Mouse (Mus musculus) liver, embryonic 11.5 days (tissue): ENCODE data around the gene Ciz1. TPM values are rescaled to one million over a fixed set of nuclear protein-coding genes. Genes with fewer than 3 reads are reported as not detected.

ENCODE experiments used
- ATAC-seq: fragments of 200-750 bp; cut with Nextera tagmentation; replicated peaks from 2 replicates; pipeline ENCODE4 v1.8.0; 2017; ENCODE audit warnings: moderate number of reproducible peaks, mild to moderate bottlenecking, moderate TSS enrichment, moderate library complexity; ENCODE audit not compliant: low FRiP score
- DNase-seq: peaks from one replicate; pipeline ENCODE4 v3.0.0-alpha.2; 2017; ENCODE audit warnings: low spot score
- H3K27ac ChIP-seq: fragments of 300-500 bp; sonication (generic); 2 replicates; pipeline ENCODE4 v1.5.1; 2014; ENCODE audit warnings: mild to moderate bottlenecking, low read depth, low read length, control low read depth
- H3K27me3 ChIP-seq: fragments of 300-500 bp; sonication (generic); replicated peaks from 2 replicates; pipeline ENCODE4 v1.6.1; 2014; ENCODE audit warnings: low read length, mixed read lengths; ENCODE audit not compliant: control insufficient read depth, insufficient read depth
- H3K36me3 ChIP-seq: fragments of 300-500 bp; sonication (generic); 2 replicates; pipeline ENCODE4 v1.6.1; 2014; ENCODE audit warnings: mild to moderate bottlenecking, low read length, moderate library complexity, mixed read lengths; ENCODE audit not compliant: control insufficient read depth, insufficient read depth
- H3K4me1 ChIP-seq: fragments of 300-500 bp; sonication (generic); replicated peaks from 2 replicates; pipeline ENCODE4 v1.6.1; 2014; ENCODE audit warnings: low read length, mixed read lengths; ENCODE audit not compliant: control insufficient read depth, insufficient read depth
- H3K4me2 ChIP-seq: fragments of 300-500 bp; sonication (generic); 2 replicates; pipeline ENCODE4 v1.6.1; 2014; ENCODE audit warnings: mild to moderate bottlenecking, control low read depth, moderate library complexity
- H3K4me3 ChIP-seq: fragments of 300-500 bp; sonication (generic); 2 replicates; pipeline ENCODE4 v1.5.1; 2014; ENCODE audit warnings: low read depth, low read length, control low read depth
- H3K9ac ChIP-seq: fragments of 300-500 bp; sonication (generic); 2 replicates; pipeline ENCODE4 v1.6.1; 2014; ENCODE audit warnings: low read depth, low read length, control low read depth
- H3K9me3 ChIP-seq: fragments of 300-500 bp; sonication (generic); 2 replicates; pipeline ENCODE4 v1.6.1; 2016; ENCODE audit warnings: low read length, inconsistent platforms, mixed read lengths; ENCODE audit not compliant: control insufficient read depth
- WGBS: fragments of 180-500 bp; shearing (Covaris S2); extraction: QIAGEN DNeasy Blood & Tissue Kit; methylation state at CpG from one replicate; pipeline ENCODE4 v1.1.7; 2014; 5-methylcytosine and 5-hydroxymethylcytosine counted together
- polyA plus RNA-seq: library from polyadenylated mRNA; unstranded; fragments of >200 nt; fragmentation: Nextera tagmentation; extraction: Ambion mirVana; gene quantifications from 2 replicates; pipeline ENCODE4 v1.2.1, GENCODE M21; 2014

The Ciz1 gene
- polyA plus RNA-seq, 1 experiment from 2014 or later, result 45.5 TPM

- no peaks in the 10 kb centered on the region; the same call in 1 of the 2 replicates for H3K4me1 ChIP-seq
- no peak overlapping the region for H3K9ac ChIP-seq
- no peak overlapping the region for H3K4me3 ChIP-seq
- no peaks in the 10 kb centered on the region for H3K27me3 ChIP-seq
- 80% methylated on average over 7 of the region's 7 CpGs for WGBS
- no peak overlapping the region for H3K4me2 ChIP-seq
- ATAC-seq (no peak), DNase-seq (no peak)
- H3K9me3 ChIP-seq, result no peaks in the 10 kb centered on the region
- 0 out of 2 replicates have a peak, but pooled peaks cover 2% of the 10 kb centered on the region for H3K36me3 ChIP-seq
- no peak overlapping the region for H3K27ac ChIP-seq
Observed at GRCm38 (mm10) chr2:32407144-32407824, 55.2 kb downstream of the Ciz1 start.

- no peaks in the 10 kb centered on the region for H3K36me3 ChIP-seq
- 66% methylated on average over 25 of the region's 25 CpGs for WGBS
- no peaks in the 10 kb centered on the region for H3K9me3 ChIP-seq
- DNase-seq, result no peak
- no peak overlapping the region for H3K4me3 ChIP-seq
- no peak for ATAC-seq
- H3K4me2 ChIP-seq, result no peak overlapping the region
- H3K27me3 ChIP-seq, result no peaks in the 10 kb centered on the region
- no peak overlapping the region for H3K9ac ChIP-seq
- H3K27ac ChIP-seq, result no peak overlapping the region
- no peaks in the 10 kb centered on the region; the same call in 1 of the 2 replicates for H3K4me1 ChIP-seq
Observed at GRCm38 (mm10) chr2:32408429-32409424, 56.6 kb downstream of the Ciz1 start.

- Histone ChIP-seq H3K4me2 (no peak overlapping the region), H3K27ac (no peak overlapping the region), H3K4me3 (no peak overlapping the region), H3K36me3 (peaks cover 11% of the 10 kb centered on the region), H3K9me3 (no peaks in the 10 kb centered on the region), H3K27me3 (no peaks in the 10 kb centered on the region), H3K4me1 (no peaks in the 10 kb centered on the region; the same call in 1 of the 2 replicates), H3K9ac (no peak overlapping the region)
- ATAC-seq (no peak), DNase-seq (no peak)
- WGBS, result 82% methylated on average over 7 of the region's 7 CpGs
Observed at GRCm38 (mm10) chr2:32411407-32411806, 59.3 kb downstream of the Ciz1 start.

- no peaks in the 10 kb centered on the region for H3K27me3 ChIP-seq
- DNase-seq (no peak), ATAC-seq (no peak)
- H3K9me3 ChIP-seq, result no peaks in the 10 kb centered on the region
- peaks cover 24% of the 10 kb centered on the region for H3K36me3 ChIP-seq
- H3K4me1 ChIP-seq, result no peaks in the 10 kb centered on the region; the same call in 1 of the 2 replicates
- no peak overlapping the region for H3K9ac ChIP-seq
- 77% methylated on average over 6 of the region's 6 CpGs for WGBS
- no peak overlapping the region for H3K4me3 ChIP-seq
- H3K27ac ChIP-seq, result no peak overlapping the region; the same call in none of the 2 replicates
- no peak overlapping the region for H3K4me2 ChIP-seq
Observed at GRCm38 (mm10) chr2:32412742-32413531, 60.8 kb downstream of the Ciz1 start.

GRCm38 (mm10) chr2:32413936-32414335 is 61.8 kb downstream of the Ciz1 start:
- ATAC-seq (no peak), DNase-seq (no peak)
- no peak overlapping the region for H3K4me2 ChIP-seq
- no peaks in the 10 kb centered on the region for H3K9me3 ChIP-seq
- no peak overlapping the region for H3K4me3 ChIP-seq
- H3K27me3 ChIP-seq, result no peaks in the 10 kb centered on the region
- H3K4me1 ChIP-seq, result no peaks in the 10 kb centered on the region; the same call in 1 of the 2 replicates
- H3K27ac ChIP-seq, result no peak overlapping the region
- no peak overlapping the region for H3K9ac ChIP-seq
- H3K36me3 ChIP-seq, result peaks cover 27% of the 10 kb centered on the region
- WGBS, result 66% methylated on average over 5 of the region's 5 CpGs

GRCm38 (mm10) chr2:32415801-32416200 is 63.7 kb downstream of the Ciz1 start:
- no peaks in the 10 kb centered on the region for H3K27me3 ChIP-seq
- H3K4me1 ChIP-seq, result peaks cover 4% of the 10 kb centered on the region; the same call in 1 of the 2 replicates
- H3K9ac ChIP-seq, result no peak overlapping the region
- no peak for DNase-seq
- H3K4me2 ChIP-seq, result no peak overlapping the region
- no peak for ATAC-seq
- H3K36me3 ChIP-seq, result peaks cover 34% of the 10 kb centered on the region
- H3K27ac ChIP-seq, result no peak overlapping the region
- no peaks in the 10 kb centered on the region for H3K9me3 ChIP-seq
- WGBS, result 92% methylated on average over 12 of the region's 12 CpGs
- H3K4me3 ChIP-seq, result no peak overlapping the region

GRCm38 (mm10) chr2:32416556-32416955 is 64.4 kb downstream of the Ciz1 start:
- no peaks in the 10 kb centered on the region for H3K9me3 ChIP-seq
- 87% methylated on average over 2 of the region's 2 CpGs for WGBS
- ATAC-seq (no peak), DNase-seq (no peak)
- H3K4me2 ChIP-seq, result no peak overlapping the region
- H3K27me3 ChIP-seq, result no peaks in the 10 kb centered on the region
- H3K4me3 ChIP-seq, result no peak overlapping the region
- H3K36me3 ChIP-seq, result peaks cover 34% of the 10 kb centered on the region
- no peak overlapping the region for H3K27ac ChIP-seq
- H3K4me1 ChIP-seq, result peaks cover 4% of the 10 kb centered on the region; the same call in 1 of the 2 replicates
- no peak overlapping the region for H3K9ac ChIP-seq

GRCm38 (mm10) chr2:32417486-32417885 is 65.4 kb downstream of the Ciz1 start:
- Histone ChIP-seq H3K9me3 (no peaks in the 10 kb centered on the region), H3K9ac (no peak overlapping the region), H3K27me3 (no peaks in the 10 kb centered on the region), H3K4me3 (no peak overlapping the region), H3K4me1 (peaks cover 10% of the 10 kb centered on the region), H3K36me3 (peaks cover 34% of the 10 kb centered on the region), H3K27ac (no peak overlapping the region), H3K4me2 (no peak overlapping the region)
- 80% methylated on average over 8 of the region's 8 CpGs for WGBS
- no peak for DNase-seq
- ATAC-seq, result no peak
